Mouse (Mus musculus) small intestine, adult 2 months (tissue): ENCODE measurements around the gene Cacng2. TPM values are rescaled to one million over a fixed set of nuclear protein-coding genes. Genes with fewer than 3 reads are reported as not detected.

Source experiments
- H3K27ac ChIP-seq: fragments of 200-500 bp; 2 replicates; pipeline ENCODE4 v1.5.1; 2012; ENCODE audit warnings: low read depth, low read length, control low read depth, inconsistent platforms; ENCODE audit not compliant: insufficient read depth
- H3K27me3 ChIP-seq: fragments of 200-500 bp; 2 replicates; pipeline ENCODE4 v1.6.1; 2012; ENCODE audit warnings: mild to moderate bottlenecking, moderate library complexity, low read length, inconsistent platforms; ENCODE audit not compliant: control insufficient read depth, insufficient read depth
- H3K36me3 ChIP-seq: fragments of 200-500 bp; 2 replicates; pipeline ENCODE4 v1.6.1; 2012; ENCODE audit warnings: mild to moderate bottlenecking, low read length, control low read depth, inconsistent platforms; ENCODE audit not compliant: control insufficient read depth, insufficient read depth
- H3K4me1 ChIP-seq: fragments of 200-500 bp; 2 replicates; pipeline ENCODE4 v1.6.1; 2012; ENCODE audit warnings: low read length, inconsistent platforms, mixed read lengths; ENCODE audit not compliant: control insufficient read depth, insufficient read depth, insufficient read length
- H3K4me3 ChIP-seq: fragments of 200-500 bp; 2 replicates; pipeline ENCODE4 v1.5.1; 2012; ENCODE audit warnings: low read depth, mild to moderate bottlenecking, control low read depth, inconsistent platforms, low read length, moderate library complexity
- CTCF ChIP-seq: fragments of 200-500 bp; IDR thresholded peaks from 2 replicates; pipeline ENCODE4 v1.5.1; 2012; ENCODE audit warnings: low read depth, mild to moderate bottlenecking, control low read depth, inconsistent platforms, low read length, moderate library complexity, mixed read lengths; ENCODE audit not compliant: insufficient replicate concordance, insufficient read length; ENCODE audit errors: extremely low read depth
- POLR2A ChIP-seq: fragments of 200-500 bp; IDR thresholded peaks from 2 replicates; pipeline ENCODE4 v1.6.1; 2012; ENCODE audit warnings: low read depth, mild to moderate bottlenecking, control low read depth, inconsistent platforms, low read length, moderate library complexity
- WGBS: fragments of 180-500 bp; shearing (Covaris S2); methylation state at CpG from one replicate; pipeline ENCODE4 v1.1.7; 2018; 5-methylcytosine and 5-hydroxymethylcytosine counted together
- polyA plus RNA-seq: library from polyadenylated mRNA; depleted of rRNA; stranded (reverse); fragments of >200 nt; gene quantifications from 2 replicates; pipeline ENCODE4 v1.2.3, GENCODE M21; 2012

Gene Cacng2
- polyA plus RNA-seq, 1 experiment: 0.04 TPM

DNA sequence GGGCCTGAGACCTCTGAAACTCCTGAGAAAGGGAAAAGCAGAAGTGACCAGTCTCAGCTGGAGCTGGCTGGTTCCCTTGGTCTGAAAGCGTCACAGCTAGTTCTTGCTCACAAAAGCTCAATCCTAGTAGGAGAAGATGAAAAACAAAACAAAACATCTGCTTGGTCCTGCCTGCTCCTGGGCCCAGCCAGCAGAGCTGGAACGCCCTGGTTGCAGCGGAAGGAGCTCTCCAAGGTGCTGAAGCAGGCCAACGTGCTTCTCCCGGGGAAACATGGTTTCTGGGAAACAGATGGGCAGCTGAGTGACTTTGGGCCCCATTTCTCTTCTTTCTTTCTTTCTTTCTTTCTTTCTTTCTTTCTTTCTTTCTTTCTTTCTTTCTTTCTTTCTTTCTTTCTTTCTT, 53.4 kb downstream of the Cacng2 start:
- no peak overlapping the region for H3K4me3 ChIP-seq
- 4% methylated on average over 5 of the region's 5 CpGs for WGBS
- no peaks in the 10 kb centered on the region for H3K36me3 ChIP-seq
- TF ChIP-seq POLR2A (no peak), CTCF (no peak)
- no peak overlapping the region for H3K27ac ChIP-seq
- H3K27me3 ChIP-seq: no peaks in the 10 kb centered on the region
- no peaks in the 10 kb centered on the region for H3K4me1 ChIP-seq

DNA sequence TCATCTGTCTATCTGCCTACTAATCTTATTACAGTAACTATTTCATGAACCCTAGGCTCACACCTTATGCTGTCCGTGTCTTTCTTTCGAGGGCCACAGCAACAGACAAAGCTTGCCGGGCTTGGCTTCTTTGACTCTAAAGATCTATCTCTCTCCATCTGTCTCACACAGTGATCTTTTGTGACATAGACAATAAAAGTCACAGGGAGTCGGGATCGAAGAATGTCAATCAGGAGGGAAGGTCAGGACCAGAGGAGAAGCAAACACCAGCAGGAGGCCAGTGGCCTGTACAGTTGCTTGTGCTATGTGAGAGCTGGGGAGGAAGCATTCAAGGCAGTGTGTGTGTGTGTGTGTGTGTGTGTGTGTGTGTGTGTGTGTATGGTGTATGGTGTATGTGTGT, 54.3 kb downstream of the Cacng2 start:
- no peak overlapping the region for H3K27ac ChIP-seq
- H3K27me3 ChIP-seq: no peaks in the 10 kb centered on the region
- TF ChIP-seq CTCF (no peak), POLR2A (no peak)
- H3K4me1 ChIP-seq: no peaks in the 10 kb centered on the region
- H3K36me3 ChIP-seq: no peaks in the 10 kb centered on the region
- H3K4me3 ChIP-seq: no peak overlapping the region
- WGBS: 83% methylated on average over 5 of the region's 5 CpGs

DNA sequence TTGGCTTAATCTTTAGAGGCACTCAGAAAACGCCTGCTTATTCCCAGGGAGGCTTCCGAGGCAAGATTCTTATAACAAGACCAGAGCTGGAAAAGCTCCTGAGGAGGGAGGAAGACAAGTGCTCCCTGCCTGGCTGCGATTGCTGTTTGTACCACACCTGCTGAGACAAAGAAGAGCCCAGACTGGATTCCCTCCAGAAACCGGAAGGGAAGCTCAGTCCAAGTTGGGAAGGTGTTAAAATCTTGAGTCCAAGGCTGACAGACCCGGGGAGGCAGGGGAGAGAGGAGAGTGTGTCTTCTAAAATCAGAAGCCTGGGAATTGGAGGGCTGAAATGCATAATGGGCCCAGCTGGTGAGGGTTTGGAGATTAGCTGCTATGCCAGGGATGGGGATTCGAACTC, 55.5 kb downstream of the Cacng2 start:
- no peaks in the 10 kb centered on the region for H3K36me3 ChIP-seq
- TF ChIP-seq CTCF (no peak), POLR2A (no peak)
- no peak overlapping the region for H3K4me3 ChIP-seq
- no peaks in the 10 kb centered on the region for H3K27me3 ChIP-seq
- H3K27ac ChIP-seq: no peak overlapping the region
- 54% methylated on average over 6 of the region's 6 CpGs for WGBS
- H3K4me1 ChIP-seq: no peaks in the 10 kb centered on the region

DNA sequence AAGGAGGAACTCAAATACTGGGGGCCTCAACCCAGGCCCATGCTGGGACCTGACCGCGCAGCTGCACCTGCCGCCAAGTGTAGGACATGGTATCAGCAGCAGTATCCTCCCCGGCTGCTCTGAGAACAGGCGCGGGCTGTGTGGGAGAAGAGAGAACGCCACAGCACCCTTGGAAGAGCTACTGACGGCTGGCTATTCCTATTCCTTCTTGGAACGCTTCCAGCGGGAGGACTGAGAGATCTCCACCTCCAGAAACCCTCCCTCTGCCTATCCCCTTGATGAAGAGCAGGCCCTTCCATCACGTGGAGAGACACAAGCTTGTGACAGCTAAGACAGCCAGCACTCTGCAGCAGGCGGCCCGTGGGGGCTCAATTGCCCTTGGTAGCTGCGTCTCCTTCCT, 57.4 kb downstream of the Cacng2 start:
- Histone ChIP-seq H3K27ac (no peak overlapping the region), H3K36me3 (no peaks in the 10 kb centered on the region), H3K27me3 (no peaks in the 10 kb centered on the region), H3K4me3 (no peak overlapping the region), H3K4me1 (no peaks in the 10 kb centered on the region)
- TF ChIP-seq CTCF (no peak), POLR2A (no peak)
- 61% methylated on average over 14 of the region's 14 CpGs for WGBS

DNA sequence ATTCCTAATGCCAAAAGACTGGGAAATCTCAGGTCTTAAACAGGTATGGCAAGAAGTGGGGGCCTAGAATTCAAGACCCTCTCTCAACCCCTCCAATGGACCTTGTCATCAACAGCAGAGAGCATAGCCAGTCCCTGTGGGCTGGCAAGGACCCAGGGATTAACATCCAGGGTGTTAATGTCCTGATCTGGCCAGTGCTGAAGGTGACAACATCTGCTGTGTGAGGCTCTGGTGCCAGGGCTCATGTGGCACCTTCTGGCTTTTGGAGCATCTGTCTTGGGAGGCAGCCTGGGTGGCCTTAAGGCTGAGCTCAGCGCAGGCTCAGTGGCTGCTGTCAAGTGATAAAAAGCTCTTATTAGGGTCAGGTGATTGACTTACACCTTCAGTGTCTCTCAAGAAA, 62.9 kb downstream of the Cacng2 start:
- TF ChIP-seq CTCF (no peak), POLR2A (no peak)
- Histone ChIP-seq H3K4me1 (no peaks in the 10 kb centered on the region), H3K27me3 (no peaks in the 10 kb centered on the region), H3K36me3 (no peaks in the 10 kb centered on the region), H3K4me3 (no peak overlapping the region), H3K27ac (no peak overlapping the region)
- WGBS: 78% methylated on average over 1 of the region's 1 CpGs

DNA sequence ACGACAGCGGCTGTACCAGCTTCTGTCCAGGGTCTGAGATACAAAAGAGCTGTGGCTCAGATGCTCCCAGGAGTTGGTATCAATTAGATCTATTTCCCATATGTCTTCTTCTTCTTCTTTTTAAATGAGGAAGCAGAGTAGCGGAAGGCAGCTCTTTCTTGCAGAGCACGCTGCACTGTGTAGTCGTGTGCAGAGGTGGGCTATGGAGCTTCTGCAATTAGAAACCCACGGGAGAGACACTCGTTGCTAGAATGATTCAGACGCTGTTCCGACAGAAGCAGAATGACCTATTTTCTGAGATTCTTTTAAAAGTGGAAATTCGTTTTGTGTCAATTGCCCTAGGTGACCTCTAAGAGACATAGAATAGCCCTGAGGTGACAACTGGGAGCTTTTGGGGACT, 69.1 kb downstream of the Cacng2 start:
- TF ChIP-seq CTCF: no peak
- TF ChIP-seq POLR2A: no peak

DNA sequence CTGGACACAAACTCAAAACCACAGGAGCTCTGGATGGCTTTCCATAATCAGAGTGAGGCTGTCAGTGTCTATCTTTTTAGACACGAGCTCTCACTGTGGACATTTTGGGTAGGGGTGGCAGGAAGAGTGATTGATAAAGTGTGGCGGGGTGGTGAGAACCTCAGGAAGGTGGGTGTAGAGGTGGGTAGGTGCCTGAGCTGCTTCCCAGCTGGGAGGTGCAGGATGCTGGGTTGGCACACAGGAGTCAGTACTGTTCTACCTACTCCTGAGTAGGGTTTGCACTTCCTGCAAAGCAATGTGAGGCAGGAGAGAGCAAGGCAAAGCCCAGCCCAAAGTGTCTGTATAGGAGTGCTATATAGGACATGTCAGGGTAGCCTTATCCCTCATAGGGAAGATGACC, 69.9 kb downstream of the Cacng2 start:
- Histone ChIP-seq H3K4me1 (no peaks in the 10 kb centered on the region), H3K36me3 (no peaks in the 10 kb centered on the region), H3K4me3 (no peak overlapping the region), H3K27me3 (no peaks in the 10 kb centered on the region), H3K27ac (no peak overlapping the region)
- WGBS: 73% methylated on average over 2 of the region's 2 CpGs
- TF ChIP-seq POLR2A: no peak
- TF ChIP-seq CTCF: no peak

More for the DNA sequence above, 69.1 kb downstream of the Cacng2 start:
- Histone ChIP-seq H3K4me1 (no peaks in the 10 kb centered on the region), H3K27ac (no peak overlapping the region), H3K4me3 (no peak overlapping the region), H3K36me3 (no peaks in the 10 kb centered on the region), H3K27me3 (no peaks in the 10 kb centered on the region)
- WGBS: 80% methylated on average over 10 of the region's 10 CpGs

DNA sequence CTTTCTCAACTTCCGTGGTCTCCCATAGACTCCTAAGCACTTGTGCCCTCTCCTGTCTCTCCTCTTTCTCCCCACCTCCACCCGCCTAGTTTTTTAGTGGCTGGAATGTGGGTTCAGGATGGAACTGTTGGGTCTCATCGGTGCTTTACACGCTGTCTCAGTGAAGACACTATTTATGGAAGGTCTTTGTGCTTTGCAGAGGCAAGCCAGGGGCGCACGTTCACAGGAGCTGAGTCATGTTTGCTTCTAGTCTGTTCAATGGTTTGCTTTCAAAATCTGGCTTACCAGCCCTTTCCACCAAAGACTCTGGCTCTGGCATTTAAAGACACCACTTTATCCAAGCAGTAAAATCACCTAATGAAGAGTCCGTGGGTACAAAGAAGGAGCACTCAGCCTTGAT, 74.0 kb downstream of the Cacng2 start:
- 65% methylated on average over 7 of the region's 7 CpGs for WGBS
- TF ChIP-seq CTCF (no peak), POLR2A (no peak)
- no peaks in the 10 kb centered on the region for H3K4me1 ChIP-seq
- no peaks in the 10 kb centered on the region for H3K36me3 ChIP-seq
- H3K27me3 ChIP-seq: no peaks in the 10 kb centered on the region
- no peak overlapping the region for H3K4me3 ChIP-seq
- no peak overlapping the region for H3K27ac ChIP-seq
